Mouse (Mus musculus) limb, embryonic 11.5 days (tissue): ENCODE data around the gene Ube2l6. TPM values are rescaled to one million over a fixed set of nuclear protein-coding genes. Genes with fewer than 3 reads are reported as not detected.

Experiments
- polyA plus RNA-seq: library from polyadenylated mRNA; unstranded; fragments of >200 nt; fragmentation: Nextera tagmentation; extraction: Ambion mirVana; gene quantifications from 2 replicates; pipeline ENCODE4 v1.2.1, GENCODE M21; 2014

Gene Ube2l6
- polyA plus RNA-seq, 1 experiment from 2014 or later, result 23.3 TPM

Other genes starting within 250 kb of the Ube2l6 start
- 35.2 and 38.7 TPM in 2 replicates for gene Ctnnd1, start 148.1 kb upstream of the Ube2l6 start, polyA plus RNA-seq
- gene Btbd18, start 139.7 kb upstream of the Ube2l6 start, polyA plus RNA-seq, result 0.09 and 0.37 TPM in 2 replicates
- gene Selenoh, start 128.1 kb upstream of the Ube2l6 start, polyA plus RNA-seq, result 485 and 509 TPM in 2 replicates
- gene Gm28635, start 120.8 kb upstream of the Ube2l6 start, polyA plus RNA-seq, result not detected in 2 replicates
- gene Med19, start 120.4 kb upstream of the Ube2l6 start, polyA plus RNA-seq, result 54.1 and 55.4 TPM in 2 replicates
- gene Tmx2, start 119.7 kb upstream of the Ube2l6 start, polyA plus RNA-seq, result 129 TPM in 2 replicates
- gene Zdhhc5, start 83.6 kb upstream of the Ube2l6 start, polyA plus RNA-seq, result 31.1 and 32.6 TPM in 2 replicates
- gene Clp1, start 71.5 kb upstream of the Ube2l6 start, polyA plus RNA-seq, result 57.3 and 57.6 TPM in 2 replicates
- gene Ypel4, start 64.8 kb upstream of the Ube2l6 start, polyA plus RNA-seq, result 7.4 and 9.9 TPM in 2 replicates
- 4.6 and 6.1 TPM in 2 replicates for gene Gm19426, start 55.2 kb upstream of the Ube2l6 start, polyA plus RNA-seq
- gene Serping1, start 23.4 kb upstream of the Ube2l6 start, polyA plus RNA-seq, result 12.4 and 13.3 TPM in 2 replicates
- 0.10 and 0.32 TPM in 2 replicates for gene Smtnl1, start 23.8 kb downstream of the Ube2l6 start, polyA plus RNA-seq
- gene Timm10, start 28.2 kb downstream of the Ube2l6 start, polyA plus RNA-seq, result 46.9 and 53.6 TPM in 2 replicates
- gene Slc43a1, start 40.0 kb downstream of the Ube2l6 start, polyA plus RNA-seq, result 36.0 and 37.8 TPM in 2 replicates
- 0.75 and 0.96 TPM in 2 replicates for gene Rtn4rl2, start 87.9 kb downstream of the Ube2l6 start, polyA plus RNA-seq
- gene Slc43a3, start 137.8 kb downstream of the Ube2l6 start, polyA plus RNA-seq, result 31.6 and 31.7 TPM in 2 replicates
- 0.47 and 0.48 TPM in 2 replicates for gene Prg2, start 181.6 kb downstream of the Ube2l6 start, polyA plus RNA-seq
- not detected in 2 replicates for gene Prg3, start 189.4 kb downstream of the Ube2l6 start, polyA plus RNA-seq
- gene Ssrp1, start 238.4 kb downstream of the Ube2l6 start, polyA plus RNA-seq, result 409 and 418 TPM in 2 replicates
- gene P2rx3, start 238.6 kb downstream of the Ube2l6 start, polyA plus RNA-seq, result 0.76 and 1.4 TPM in 2 replicates
- 6.7 and 7.0 TPM in 2 replicates for gene Tnks1bp1, start 249.2 kb downstream of the Ube2l6 start, polyA plus RNA-seq